Mouse (Mus musculus) C2C12 (cell line): ENCODE measurements around the gene Tacc3.

Source experiments
- CTCF ChIP-seq: IDR thresholded peaks from one replicate; pipeline ENCODE4 v1.5.1; 2011; ENCODE audit not compliant: control insufficient read depth, insufficient read depth, insufficient read length
- MAX ChIP-seq: IDR thresholded peaks from one replicate; pipeline ENCODE4 v1.6.1; 2011; ENCODE audit warnings: mild to moderate bottlenecking, control low read depth
- MYOD1 ChIP-seq: IDR thresholded peaks from one replicate; pipeline ENCODE4 v1.6.1; 2011; ENCODE audit warnings: low read depth; ENCODE audit not compliant: control insufficient read depth, insufficient read length
- USF1 ChIP-seq: IDR thresholded peaks from one replicate; pipeline ENCODE4 v1.6.1; 2011; ENCODE audit warnings: low read depth, mild to moderate bottlenecking, control low read depth, moderate library complexity

GRCm38 (mm10) chr5:33623766-33624165 is 34.2 kb upstream of the Tacc3 start:
- TF ChIP-seq CTCF, result no peak
- TF ChIP-seq MAX, result no peak
- no peak for TF ChIP-seq USF1
- no peak for TF ChIP-seq MYOD1
